Mouse (Mus musculus) midbrain, embryonic 16.5 days (tissue): Measurements from ENCODE around the gene Cd52. TPM values are rescaled to one million over a fixed set of nuclear protein-coding genes. Genes with fewer than 3 reads are reported as not detected.

Source experiments
- polyA plus RNA-seq: library from polyadenylated mRNA; unstranded; fragments of >200 nt; fragmentation: Nextera tagmentation; extraction: Ambion mirVana; gene quantifications from 2 replicates; pipeline ENCODE4 v1.2.1, GENCODE M21; 2015

Gene Cd52
- polyA plus RNA-seq, 1 experiment from 2014 or later, result 2.1 TPM

Other genes starting within 250 kb of the Cd52 start
- 21.9 and 22.2 TPM in 2 replicates for gene Rps6ka1, start 207.3 kb downstream of the Cd52 start, polyA plus RNA-seq
- 937 and 974 TPM in 2 replicates for gene Hmgn2, start 126.4 kb downstream of the Cd52 start, polyA plus RNA-seq
- 45.7 and 48.6 TPM in 2 replicates for gene Dhdds, start 94.2 kb downstream of the Cd52 start, polyA plus RNA-seq
- gene Lin28a, start 76.2 kb downstream of the Cd52 start, polyA plus RNA-seq, result 0.37 and 0.44 TPM in 2 replicates
- gene Zfp683, start 41.2 kb downstream of the Cd52 start, polyA plus RNA-seq, result not detected in 2 replicates
- gene Crybg2, start 34.3 kb downstream of the Cd52 start, polyA plus RNA-seq, result 3.8 and 6.6 TPM in 2 replicates
- 18.4 and 19.0 TPM in 2 replicates for gene Ubxn11, start 7.5 kb upstream of the Cd52 start, polyA plus RNA-seq
- gene Sh3bgrl3, start 33.7 kb upstream of the Cd52 start, polyA plus RNA-seq, result 421 and 430 TPM in 2 replicates
- gene Cep85, start 92.0 kb upstream of the Cd52 start, polyA plus RNA-seq, result 16.7 and 18.1 TPM in 2 replicates
- gene Gm7534, start 107.9 kb upstream of the Cd52 start, polyA plus RNA-seq, result not detected in 2 replicates
- not detected in 2 replicates for gene Catsper4, start 132.3 kb upstream of the Cd52 start, polyA plus RNA-seq
- 0.11 and 0.13 TPM in 2 replicates for gene Cnksr1, start 143.3 kb upstream of the Cd52 start, polyA plus RNA-seq
- 0.24 and 0.51 TPM in 2 replicates for gene E130218I03Rik, start 148.6 kb upstream of the Cd52 start, polyA plus RNA-seq
- gene Zfp593, start 150.5 kb upstream of the Cd52 start, polyA plus RNA-seq, result 12.4 and 13.4 TPM in 2 replicates
- gene Gm30191, start 151.9 kb upstream of the Cd52 start, polyA plus RNA-seq, result not detected in 2 replicates
- 12.9 and 16.2 TPM in 2 replicates for gene Grrp1, start 159.0 kb upstream of the Cd52 start, polyA plus RNA-seq
- 44.9 and 46.5 TPM in 2 replicates for gene Pdik1l, start 192.8 kb upstream of the Cd52 start, polyA plus RNA-seq
- gene Trim63, start 220.0 kb upstream of the Cd52 start, polyA plus RNA-seq, result 0.45 and 0.62 TPM in 2 replicates
- gene Slc30a2, start 248.1 kb upstream of the Cd52 start, polyA plus RNA-seq, result 0.26 and 0.30 TPM in 2 replicates